Mouse (Mus musculus) heart, embryonic 16.5 days (tissue): Measurements from ENCODE around the gene Calm2. TPM values are rescaled to one million over a fixed set of nuclear protein-coding genes. Genes with fewer than 3 reads are reported as not detected.
A peak's percentile ranks its signal among the peaks of the same experiment; 100 is the strongest.

Experiments
- ATAC-seq: fragments of 200-750 bp; cut with Nextera tagmentation; replicated peaks from 2 replicates; pipeline ENCODE4 v1.8.0; 2017; ENCODE audit warnings: moderate number of reproducible peaks; ENCODE audit not compliant: insufficient read depth, low FRiP score; ENCODE audit errors: extremely low read depth
- H3K27ac ChIP-seq: fragments of 300-500 bp; sonication (generic); 2 replicates; pipeline ENCODE4 v1.5.1; 2014; ENCODE audit warnings: mild to moderate bottlenecking, low read length, control low read depth, moderate library complexity
- H3K27me3 ChIP-seq: fragments of 300-500 bp; sonication (generic); 2 replicates; pipeline ENCODE4 v1.6.1; 2014; ENCODE audit warnings: low read length, mixed read lengths; ENCODE audit not compliant: control insufficient read depth, insufficient read depth
- H3K36me3 ChIP-seq: fragments of 300-500 bp; sonication (generic); 2 replicates; pipeline ENCODE4 v1.6.1; 2014; ENCODE audit not compliant: control insufficient read depth, insufficient read depth
- H3K4me1 ChIP-seq: fragments of 300-500 bp; sonication (generic); 2 replicates; pipeline ENCODE4 v1.6.1; 2014; ENCODE audit warnings: low read length, mixed read lengths; ENCODE audit not compliant: control insufficient read depth, insufficient read depth
- H3K4me2 ChIP-seq: fragments of 300-500 bp; sonication (generic); 2 replicates; pipeline ENCODE4 v1.6.1; 2014; ENCODE audit warnings: low read depth, mild to moderate bottlenecking, control low read depth, low read length
- H3K4me3 ChIP-seq: fragments of 300-500 bp; sonication (generic); 2 replicates; pipeline ENCODE4 v1.5.1; 2014; ENCODE audit warnings: mild to moderate bottlenecking, control low read depth, low read length
- H3K9ac ChIP-seq: fragments of 300-500 bp; sonication (generic); 2 replicates; pipeline ENCODE4 v1.6.1; 2014; ENCODE audit warnings: low read length, control low read depth
- H3K9me3 ChIP-seq: fragments of 300-500 bp; sonication (generic); replicated peaks from 2 replicates; pipeline ENCODE4 v1.6.1; 2016; ENCODE audit warnings: low read length; ENCODE audit not compliant: control insufficient read depth
- WGBS: fragments of 180-500 bp; shearing (Covaris S2); extraction: QIAGEN DNeasy Blood & Tissue Kit; methylation state at CpG from one replicate; pipeline ENCODE4 v1.1.7; 2014; 5-methylcytosine and 5-hydroxymethylcytosine counted together
- polyA plus RNA-seq: library from polyadenylated mRNA; unstranded; fragments of >200 nt; fragmentation: Nextera tagmentation; extraction: Ambion mirVana; gene quantifications from 2 replicates; pipeline ENCODE4 v1.2.1, GENCODE M21; 2015

Calm2 gene
- polyA plus RNA-seq, 1 experiment from 2014 or later: 580 TPM

- H3K4me2 ChIP-seq: no peak overlapping the region
Measured at GRCm38 (mm10) chr17:87448881-87449280, 2.1 kb upstream of the Calm2 start.

GRCm38 (mm10) chr17:87448339-87448738, 1.6 kb upstream of the Calm2 start:
- no peaks in the 10 kb centered on the region for H3K27me3 ChIP-seq
- WGBS: 91% methylated on average over 9 of the region's 9 CpGs
- H3K4me2 ChIP-seq: no peak overlapping the region
- peaks cover 18% of the 10 kb centered on the region for H3K4me1 ChIP-seq
- no peak for ATAC-seq
- no peaks in the 10 kb centered on the region for H3K9me3 ChIP-seq
- no peak overlapping the region for H3K27ac ChIP-seq
- no peaks in the 10 kb centered on the region for H3K36me3 ChIP-seq
- H3K4me3 ChIP-seq: no peak overlapping the region
- H3K9ac ChIP-seq: no peak overlapping the region

More at GRCm38 (mm10) chr17:87448881-87449280, 2.1 kb upstream of the Calm2 start:
- WGBS: 46% methylated on average over 8 of the region's 8 CpGs
- H3K4me1 ChIP-seq: peaks cover 15% of the 10 kb centered on the region
- H3K4me3 ChIP-seq: no peak overlapping the region
- no peaks in the 10 kb centered on the region for H3K9me3 ChIP-seq
- no peaks in the 10 kb centered on the region for H3K27me3 ChIP-seq
- no peaks in the 10 kb centered on the region for H3K36me3 ChIP-seq
- ATAC-seq: no peak
- no peak overlapping the region for H3K9ac ChIP-seq
- H3K27ac ChIP-seq: no peak overlapping the region

- H3K27ac ChIP-seq: peak overlapping the region; percentile 91
- H3K9ac ChIP-seq: peak overlapping the region; percentile 82
- no peaks in the 10 kb centered on the region for H3K9me3 ChIP-seq
- H3K4me1 ChIP-seq: peaks cover 20% of the 10 kb centered on the region
- H3K36me3 ChIP-seq: no peaks in the 10 kb centered on the region
- ATAC-seq: no peak
- H3K27me3 ChIP-seq: no peaks in the 10 kb centered on the region
- peak overlapping the region; percentile 92 for H3K4me3 ChIP-seq
- peak overlapping the region; percentile 72 for H3K4me2 ChIP-seq
- 53% methylated on average over 12 of the region's 12 CpGs for WGBS
Measured at GRCm38 (mm10) chr17:87447612-87448200, 971 bp upstream of the Calm2 start.

GRCm38 (mm10) chr17:87445917-87446766, 593 bp downstream of the Calm2 start:
- Histone ChIP-seq H3K4me1 (peaks cover 30% of the 10 kb centered on the region), H3K9ac (peak overlapping the region; percentile 99), H3K4me3 (peak overlapping the region; percentile 92), H3K27ac (peak overlapping the region; percentile 99), H3K36me3 (peaks cover 5% of the 10 kb centered on the region; the same call in 1 of the 2 replicates), H3K9me3 (no peaks in the 10 kb centered on the region), H3K4me2 (peak overlapping the region; percentile 83), H3K27me3 (no peaks in the 10 kb centered on the region)
- peak; percentile 69 for ATAC-seq
- WGBS: under 1% methylated on average over 67 of the region's 86 CpGs

GRCm38 (mm10) chr17:87445337-87445916, 1.3 kb downstream of the Calm2 start:
- WGBS: under 1% methylated on average over 13 of the region's 13 CpGs
- Histone ChIP-seq H3K36me3 (peaks cover 6% of the 10 kb centered on the region; the same call in 1 of the 2 replicates), H3K9me3 (no peaks in the 10 kb centered on the region), H3K4me3 (peak overlapping the region; percentile 92), H3K4me2 (peak overlapping the region; percentile 83), H3K4me1 (peaks cover 30% of the 10 kb centered on the region), H3K27me3 (no peaks in the 10 kb centered on the region), H3K27ac (peak overlapping the region; percentile 99), H3K9ac (peak overlapping the region; percentile 99)
- ATAC-seq: no peak

- H3K27me3 ChIP-seq: no peaks in the 10 kb centered on the region
- peaks cover 6% of the 10 kb centered on the region; the same call in 1 of the 2 replicates for H3K36me3 ChIP-seq
- H3K4me2 ChIP-seq: peak overlapping the region; percentile 60
- WGBS: 32% methylated on average over 4 of the region's 4 CpGs
- no peaks in the 10 kb centered on the region for H3K9me3 ChIP-seq
- no peak for ATAC-seq
- H3K4me3 ChIP-seq: peak overlapping the region; percentile 44
- H3K9ac ChIP-seq: peak overlapping the region; percentile 54; the same call in 1 of the 2 replicates
- H3K27ac ChIP-seq: no peak overlapping the region
- H3K4me1 ChIP-seq: peaks cover 32% of the 10 kb centered on the region
Measured at GRCm38 (mm10) chr17:87444763-87445162, 2.0 kb downstream of the Calm2 start.

- H3K4me2 ChIP-seq: no peak overlapping the region
- H3K4me1 ChIP-seq: peaks cover 26% of the 10 kb centered on the region
- H3K4me3 ChIP-seq: no peak overlapping the region
- WGBS: 59% methylated on average over 2 of the region's 2 CpGs
- H3K36me3 ChIP-seq: peaks cover 6% of the 10 kb centered on the region; the same call in 1 of the 2 replicates
- H3K27ac ChIP-seq: no peak overlapping the region
- H3K27me3 ChIP-seq: no peaks in the 10 kb centered on the region
- H3K9ac ChIP-seq: no peak overlapping the region
- no peaks in the 10 kb centered on the region for H3K9me3 ChIP-seq
- ATAC-seq: no peak
Measured at GRCm38 (mm10) chr17:87441537-87441936, 5.2 kb downstream of the Calm2 start.

- H3K9me3 ChIP-seq: no peaks in the 10 kb centered on the region
- H3K27me3 ChIP-seq: no peaks in the 10 kb centered on the region
- ATAC-seq: no peak
- WGBS: 79% methylated on average over 2 of the region's 2 CpGs
- H3K27ac ChIP-seq: no peak overlapping the region
- peaks cover 22% of the 10 kb centered on the region for H3K4me1 ChIP-seq
- no peak overlapping the region for H3K9ac ChIP-seq
- H3K36me3 ChIP-seq: peaks cover 18% of the 10 kb centered on the region
- H3K4me3 ChIP-seq: no peak overlapping the region
- H3K4me2 ChIP-seq: no peak overlapping the region
Measured at GRCm38 (mm10) chr17:87439441-87439840, 7.3 kb downstream of the Calm2 start.

GRCm38 (mm10) chr17:87433929-87434328, 12.8 kb downstream of the Calm2 start:
- H3K4me3 ChIP-seq: no peak overlapping the region
- H3K27me3 ChIP-seq: no peaks in the 10 kb centered on the region
- H3K4me1 ChIP-seq: no peaks in the 10 kb centered on the region
- H3K9me3 ChIP-seq: no peaks in the 10 kb centered on the region
- WGBS: 86% methylated on average over 3 of the region's 3 CpGs
- no peak overlapping the region for H3K4me2 ChIP-seq
- H3K36me3 ChIP-seq: peaks cover 51% of the 10 kb centered on the region
- H3K27ac ChIP-seq: no peak overlapping the region
- H3K9ac ChIP-seq: no peak overlapping the region
- no peak for ATAC-seq
